Mouse (Mus musculus): ENCODE measurements at regions not wholly inside any gene's neighbourhood (a gene's known extent, or its start where the extent isn't known, plus 50 kb on each side); places are given as distances from the start of the nearest gene placed in this dataset.

DNA sequence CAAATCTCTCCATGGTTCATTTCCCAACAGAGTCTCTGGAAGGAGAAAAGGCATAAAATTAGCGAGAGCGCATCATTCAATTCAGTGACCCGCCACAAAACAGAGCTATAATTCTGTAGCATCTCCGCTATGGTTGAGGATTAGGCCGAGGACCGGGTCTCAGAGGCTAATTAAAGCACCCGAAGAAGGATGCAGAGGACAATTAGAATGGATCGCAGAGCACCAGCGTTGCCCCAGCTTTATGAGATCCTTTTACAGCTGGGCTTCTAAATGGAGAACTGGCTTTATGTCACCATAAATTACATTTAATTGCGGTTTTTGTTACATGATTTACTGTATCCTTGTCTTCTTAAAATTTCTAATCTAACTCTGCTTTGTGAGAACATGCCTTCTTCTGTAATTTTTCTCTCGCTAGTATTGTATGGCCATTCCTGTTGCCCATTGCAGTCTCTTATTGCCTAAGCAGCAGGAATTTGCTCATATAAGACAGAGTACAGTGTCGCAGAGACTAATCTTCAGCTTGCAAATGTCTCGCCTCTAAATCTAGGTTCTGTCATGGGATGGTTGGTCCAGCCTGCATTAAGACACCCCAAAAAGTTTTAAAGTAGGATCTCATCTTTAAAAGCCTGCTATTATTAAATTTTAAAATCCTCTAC is 793.5 kb downstream of the Rps29 start:
- Histone ChIP-seq H3K27me3 (ENCODE audit: control insufficient read depth, insufficient read depth, low read length) (no peaks in the 10 kb centered on the region), H3K27ac (no peak overlapping the region), H3K4me3 (replicated peaks; ENCODE audit: low read length) (no peak overlapping the region), H3K9ac (no peak overlapping the region), H3K9me3 (ENCODE audit: control insufficient read depth, low read length) (no peaks in the 10 kb centered on the region), H3K4me1 (replicated peaks; ENCODE audit: control insufficient read depth, insufficient read depth, low read length) (no peaks in the 10 kb centered on the region), H3K36me3 (replicated peaks; ENCODE audit: control insufficient read depth, insufficient read depth) (no peaks in the 10 kb centered on the region), H3K4me2 (replicated peaks) (no peak overlapping the region)
- 67% methylated on average over 13 of the region's 13 CpGs for WGBS
- no peak for ATAC-seq (ENCODE audit: low FRiP score)
- no peak for DNase-seq (ENCODE audit: low spot score)

- no peaks in the 10 kb centered on the region for H3K4me1 ChIP-seq (replicated peaks; ENCODE audit: control insufficient read depth, insufficient read depth, low read length)
- H3K36me3 ChIP-seq (replicated peaks; ENCODE audit: control insufficient read depth, insufficient read depth): no peaks in the 10 kb centered on the region
- no peak overlapping the region for H3K4me3 ChIP-seq (replicated peaks; ENCODE audit: low read length)
- no peak overlapping the region for H3K27ac ChIP-seq
- ATAC-seq (ENCODE audit: low FRiP score) (no peak), DNase-seq (ENCODE audit: low spot score) (no peak)
- no peaks in the 10 kb centered on the region for H3K9me3 ChIP-seq (ENCODE audit: control insufficient read depth, low read length)
- WGBS: 96% methylated on average over 2 of the region's 2 CpGs
- no peak overlapping the region for H3K4me2 ChIP-seq (replicated peaks)
- no peaks in the 10 kb centered on the region for H3K27me3 ChIP-seq (ENCODE audit: control insufficient read depth, insufficient read depth, low read length)
- no peak overlapping the region for H3K9ac ChIP-seq
Observed at GRCm38 (mm10) chr12:68363196-68363595, 795.8 kb downstream of the Rps29 start.

- H3K27ac ChIP-seq: no peak overlapping the region
- no peak overlapping the region for H3K9ac ChIP-seq
- H3K9me3 ChIP-seq (ENCODE audit: control insufficient read depth, low read length): no peaks in the 10 kb centered on the region
- no peak overlapping the region for H3K4me3 ChIP-seq (replicated peaks; ENCODE audit: low read length)
- no peak for DNase-seq (ENCODE audit: low spot score)
- 60% methylated on average over 2 of the region's 2 CpGs for WGBS
- H3K4me2 ChIP-seq (replicated peaks): no peak overlapping the region
- no peaks in the 10 kb centered on the region for H3K36me3 ChIP-seq (replicated peaks; ENCODE audit: control insufficient read depth, insufficient read depth)
- no peaks in the 10 kb centered on the region for H3K4me1 ChIP-seq (replicated peaks; ENCODE audit: control insufficient read depth, insufficient read depth, low read length)
- no peaks in the 10 kb centered on the region for H3K27me3 ChIP-seq (ENCODE audit: control insufficient read depth, insufficient read depth, low read length)
- peak; percentile 43; the same call in 1 of the 2 replicates for ATAC-seq (ENCODE audit: low FRiP score)
Observed at GRCm38 (mm10) chr12:68346517-68347099, 812.4 kb downstream of the Rps29 start.

- no peaks in the 10 kb centered on the region for H3K36me3 ChIP-seq (replicated peaks; ENCODE audit: control insufficient read depth, insufficient read depth)
- H3K27ac ChIP-seq: no peak overlapping the region
- no peak overlapping the region for H3K4me3 ChIP-seq (replicated peaks; ENCODE audit: low read length)
- 0 out of 2 replicates have a peak, but pooled peaks cover 3% of the 10 kb centered on the region for H3K9me3 ChIP-seq (ENCODE audit: control insufficient read depth, low read length)
- no peaks in the 10 kb centered on the region for H3K4me1 ChIP-seq (replicated peaks; ENCODE audit: control insufficient read depth, insufficient read depth, low read length)
- WGBS: 66% methylated on average over 3 of the region's 3 CpGs
- DNase-seq (ENCODE audit: low spot score) (no peak), ATAC-seq (ENCODE audit: low FRiP score) (no peak)
- H3K9ac ChIP-seq: no peak overlapping the region
- H3K4me2 ChIP-seq (replicated peaks): no peak overlapping the region
- H3K27me3 ChIP-seq (ENCODE audit: control insufficient read depth, insufficient read depth, low read length): no peaks in the 10 kb centered on the region
Observed at GRCm38 (mm10) chr12:68333796-68334195, 825.2 kb downstream of the Rps29 start.

- Histone ChIP-seq H3K27ac (no peak overlapping the region), H3K36me3 (replicated peaks; ENCODE audit: control insufficient read depth, insufficient read depth) (no peaks in the 10 kb centered on the region), H3K4me3 (replicated peaks; ENCODE audit: low read length) (no peak overlapping the region), H3K4me1 (replicated peaks; ENCODE audit: control insufficient read depth, insufficient read depth, low read length) (no peaks in the 10 kb centered on the region), H3K27me3 (ENCODE audit: control insufficient read depth, insufficient read depth, low read length) (no peaks in the 10 kb centered on the region), H3K9ac (no peak overlapping the region), H3K9me3 (ENCODE audit: control insufficient read depth, low read length) (0 out of 2 replicates have a peak, but pooled peaks cover 3% of the 10 kb centered on the region), H3K4me2 (replicated peaks) (no peak overlapping the region)
- no peak for ATAC-seq (ENCODE audit: low FRiP score)
- WGBS: 69% methylated on average over 4 of the region's 4 CpGs
- no peak for DNase-seq (ENCODE audit: low spot score)
Observed at GRCm38 (mm10) chr12:68333366-68333765, 825.6 kb downstream of the Rps29 start.

DNA sequence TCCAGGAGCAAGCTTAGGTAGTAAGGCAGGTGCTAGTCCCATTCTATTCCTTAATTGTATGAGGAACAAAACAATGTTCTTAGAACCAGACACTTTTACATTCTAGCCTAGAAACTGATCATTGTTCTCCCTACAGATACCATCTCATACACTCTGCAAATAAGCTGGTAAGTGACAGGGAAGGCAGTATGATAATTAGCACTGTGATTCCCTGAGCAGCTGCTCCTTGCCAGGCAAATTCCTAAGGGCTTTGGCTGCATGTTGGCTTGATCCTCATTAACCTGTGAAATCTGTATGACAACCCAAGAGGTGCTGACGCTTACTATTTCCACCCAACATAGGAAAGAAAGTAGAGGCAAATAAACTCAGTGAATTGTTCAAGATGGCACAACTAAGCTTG is 826.5 kb downstream of the Rps29 start:
- Histone ChIP-seq H3K4me3 (replicated peaks; ENCODE audit: low read length) (no peak overlapping the region), H3K9me3 (ENCODE audit: control insufficient read depth, low read length) (0 out of 2 replicates have a peak, but pooled peaks cover 3% of the 10 kb centered on the region), H3K36me3 (replicated peaks; ENCODE audit: control insufficient read depth, insufficient read depth) (no peaks in the 10 kb centered on the region), H3K4me2 (replicated peaks) (no peak overlapping the region), H3K4me1 (replicated peaks; ENCODE audit: control insufficient read depth, insufficient read depth, low read length) (no peaks in the 10 kb centered on the region), H3K27me3 (ENCODE audit: control insufficient read depth, insufficient read depth, low read length) (no peaks in the 10 kb centered on the region), H3K27ac (no peak overlapping the region), H3K9ac (no peak overlapping the region)
- ATAC-seq (ENCODE audit: low FRiP score): no peak
- DNase-seq (ENCODE audit: low spot score): no peak
- 38% methylated on average over 1 of the region's 1 CpGs for WGBS

Measured in hindbrain, embryonic 14.5 days (tissue).